Mouse (Mus musculus) cortical plate, adult 2 months (tissue): ENCODE measurements around the gene Snai3. TPM values are rescaled to one million over a fixed set of nuclear protein-coding genes. Genes with fewer than 3 reads are reported as not detected.

ENCODE experiments used
- H3K27ac ChIP-seq: fragments of 200-500 bp; 2 replicates; pipeline ENCODE4 v1.5.1; 2012; ENCODE audit warnings: low read length, control low read depth, inconsistent platforms; ENCODE audit not compliant: insufficient read depth
- H3K4me1 ChIP-seq: fragments of 200-500 bp; 2 replicates; pipeline ENCODE4 v1.6.1; 2011; ENCODE audit warnings: low read length; ENCODE audit not compliant: control insufficient read depth, insufficient read depth
- H3K4me3 ChIP-seq: fragments of 200-500 bp; 2 replicates; pipeline ENCODE4 v1.5.1; 2011; ENCODE audit warnings: mild to moderate bottlenecking, low read length, control low read depth; ENCODE audit not compliant: insufficient read depth
- CTCF ChIP-seq: fragments of 200-500 bp; IDR thresholded peaks from 2 replicates; pipeline ENCODE4 v1.5.1; 2011; ENCODE audit warnings: mild to moderate bottlenecking, control low read depth, low read length; ENCODE audit not compliant: insufficient read depth; ENCODE audit errors: extremely low read depth
- POLR2A ChIP-seq: fragments of 200-500 bp; IDR thresholded peaks from 2 replicates; pipeline ENCODE4 v1.6.1; 2011; ENCODE audit warnings: mild to moderate bottlenecking, low read length, control low read depth; ENCODE audit not compliant: insufficient read depth; ENCODE audit errors: extremely low read depth
- polyA plus RNA-seq: library from polyadenylated mRNA; depleted of rRNA; stranded (reverse); fragments of >200 nt; gene quantifications from 2 replicates; pipeline ENCODE4 v1.2.3, GENCODE M21; 2012

Gene Snai3
- polyA plus RNA-seq, 1 experiment: 1.2 TPM

- Histone ChIP-seq H3K27ac (peak overlapping the region; percentile 65; the same call in 1 of the 2 replicates), H3K4me3 (peak overlapping the region; percentile 76), H3K4me1 (peaks cover 6% of the 10 kb centered on the region)
- TF ChIP-seq POLR2A (no peak), CTCF (no peak)
These were observed 14.5 kb upstream of the Snai3 start for GRCm38 (mm10) chr8:122474951-122475560.

GRCm38 (mm10) chr8:122473911-122474421, 13.4 kb upstream of the Snai3 start:
- TF ChIP-seq POLR2A (no peak), CTCF (no peak)
- no peak overlapping the region for H3K27ac ChIP-seq
- peak overlapping the region; percentile 76; the same call in 1 of the 2 replicates for H3K4me3 ChIP-seq
- peaks cover 6% of the 10 kb centered on the region for H3K4me1 ChIP-seq

GRCm38 (mm10) chr8:122470691-122471090, 10.2 kb upstream of the Snai3 start:
- peaks cover 3% of the 10 kb centered on the region for H3K4me1 ChIP-seq
- no peak overlapping the region for H3K27ac ChIP-seq
- no peak for TF ChIP-seq POLR2A
- TF ChIP-seq CTCF: no peak
- H3K4me3 ChIP-seq: no peak overlapping the region

- no peak overlapping the region for H3K4me3 ChIP-seq
- TF ChIP-seq CTCF: no peak
- TF ChIP-seq POLR2A: no peak
- H3K4me1 ChIP-seq: peaks cover 3% of the 10 kb centered on the region
- H3K27ac ChIP-seq: no peak overlapping the region
These were observed 9.4 kb upstream of the Snai3 start for GRCm38 (mm10) chr8:122469965-122470364.

GRCm38 (mm10) chr8:122469407-122469806, 8.9 kb upstream of the Snai3 start:
- no peak overlapping the region for H3K27ac ChIP-seq
- no peak for TF ChIP-seq POLR2A
- TF ChIP-seq CTCF: no peak
- peaks cover 2% of the 10 kb centered on the region for H3K4me1 ChIP-seq
- no peak overlapping the region for H3K4me3 ChIP-seq

- H3K4me1 ChIP-seq: peaks cover 2% of the 10 kb centered on the region
- no peak overlapping the region for H3K27ac ChIP-seq
- H3K4me3 ChIP-seq: no peak overlapping the region
- no peak for TF ChIP-seq POLR2A
- TF ChIP-seq CTCF: no peak
These were observed 7.3 kb upstream of the Snai3 start for GRCm38 (mm10) chr8:122467816-122468215.

- H3K4me1 ChIP-seq: peaks cover 9% of the 10 kb centered on the region
These were observed 4.5 kb upstream of the Snai3 start for GRCm38 (mm10) chr8:122464985-122465384.

GRCm38 (mm10) chr8:122463651-122464640, 3.4 kb upstream of the Snai3 start:
- TF ChIP-seq POLR2A (no peak), CTCF (no peak)
- Histone ChIP-seq H3K4me3 (no peak overlapping the region), H3K4me1 (peaks cover 11% of the 10 kb centered on the region), H3K27ac (no peak overlapping the region)

More at GRCm38 (mm10) chr8:122464985-122465384, 4.5 kb upstream of the Snai3 start:
- H3K4me3 ChIP-seq: no peak overlapping the region
- no peak overlapping the region for H3K27ac ChIP-seq
- TF ChIP-seq POLR2A (no peak), CTCF (no peak)

GRCm38 (mm10) chr8:122462510-122462909, 2.0 kb upstream of the Snai3 start:
- no peak for TF ChIP-seq POLR2A
- TF ChIP-seq CTCF: no peak
- Histone ChIP-seq H3K4me1 (peaks cover 11% of the 10 kb centered on the region), H3K27ac (no peak overlapping the region), H3K4me3 (no peak overlapping the region)
